Mouse (Mus musculus): Measurements from ENCODE around the gene Pip4k2b. TPM values are rescaled to one million over a fixed set of nuclear protein-coding genes. Genes with fewer than 3 reads are reported as not detected.
A peak's percentile ranks its signal among the peaks of the same experiment; 100 is the strongest.
"Not testable (repeated sequence)": the region's sequence is repeated elsewhere in the genome, so short reads cannot be mapped to it uniquely, and the experiment has no call there.

Pip4k2b gene
- polyA plus RNA-seq (2015; fragmentation: Nextera tagmentation; extraction: Ambion mirVana) = 0.71 and 0.86 TPM in 2 replicates

DNA sequence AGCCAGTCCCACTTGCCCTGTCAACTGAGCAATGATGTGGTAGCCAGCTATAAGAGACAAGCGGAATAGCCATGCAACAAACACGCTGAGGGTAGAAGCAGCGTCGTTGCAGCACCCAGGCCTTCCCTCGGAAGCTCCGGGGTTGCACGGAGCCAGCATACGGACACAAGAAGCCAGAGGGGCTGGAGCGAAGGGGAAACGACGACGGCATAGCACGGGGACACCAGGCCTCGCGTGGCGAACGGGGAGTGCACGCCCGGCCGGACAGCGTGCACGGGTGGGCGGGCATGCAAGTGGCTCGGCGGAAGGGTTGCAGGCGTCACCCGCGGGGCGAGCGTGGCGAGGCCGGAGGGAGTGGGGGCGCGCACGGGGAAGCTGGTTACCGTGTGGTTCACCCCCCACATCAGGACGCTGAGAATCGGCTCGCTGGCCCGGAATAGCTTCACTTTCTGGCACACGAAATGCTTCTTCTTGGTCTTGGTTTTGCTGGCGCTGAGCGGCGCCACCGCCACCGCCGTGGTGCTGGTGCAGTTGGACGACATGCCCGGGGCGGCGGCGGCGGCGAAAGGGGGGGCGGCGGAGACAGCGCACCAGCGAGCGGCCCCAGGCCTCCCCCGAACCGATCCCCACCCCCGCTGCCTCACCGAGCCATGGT, at the start of gene Pip4k2b:
Pip4k2b (minus strand) TSS at position 642 of the 655 bp plus-strand sequence.
- Histone ChIP-seq H3K9ac (ENCODE audit: low read depth, low read length) (peak within 1 kb of the TSS; percentile 95), H3K27me3 (replicated peaks; ENCODE audit: control insufficient read depth, insufficient read depth, low read length) (no peaks in the 10 kb centered on the region), H3K27ac (ENCODE audit: low read length) (peak within 1 kb of the TSS; percentile 90), H3K4me2 (ENCODE audit: low read depth, low read length) (peak within 1 kb of the TSS; percentile 91), H3K36me3 (ENCODE audit: control insufficient read depth, insufficient read depth, low read length) (peaks cover 9% of the 10 kb centered on the region; the same call in 1 of the 2 replicates), H3K4me1 (ENCODE audit: control insufficient read depth, insufficient read depth, low read length) (peaks cover 17% of the 10 kb centered on the region), H3K4me3 (ENCODE audit: low read length) (peak within 1 kb of the TSS; percentile 84), H3K9me3 (ENCODE audit: control insufficient read depth, low read length) (no peaks in the 10 kb centered on the region)
- ATAC-seq = peak; percentile 54
- WGBS = under 1% methylated on average over 59 of the region's 63 CpGs

DNA sequence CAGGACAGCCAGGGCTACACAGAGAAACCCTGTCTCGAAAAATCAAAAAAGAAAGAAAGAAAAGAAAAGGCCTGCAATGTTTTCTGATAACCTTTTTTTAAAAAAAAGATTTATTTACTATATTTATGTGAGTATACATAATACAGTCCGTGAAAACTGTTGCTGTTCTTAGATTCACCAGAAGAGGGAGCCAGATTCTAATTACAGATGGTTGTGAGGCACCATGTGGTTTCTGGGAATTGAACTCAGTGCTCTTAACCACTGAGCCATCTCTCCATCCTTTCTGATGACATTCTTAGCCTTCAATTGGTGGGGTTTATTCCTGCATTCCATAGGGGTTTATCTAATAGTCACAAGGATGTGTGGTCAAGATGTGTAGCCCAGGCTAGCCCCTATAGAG, 48.7 kb upstream of the Pip4k2b start:
- Histone ChIP-seq H3K4me3 (ENCODE audit: low read length) (no peak overlapping the region), H3K4me2 (ENCODE audit: low read depth, low read length) (no peak overlapping the region), H3K9me3 (ENCODE audit: control insufficient read depth, low read length) (no peaks in the 10 kb centered on the region), H3K9ac (ENCODE audit: low read depth, low read length) (no peak overlapping the region), H3K4me1 (ENCODE audit: control insufficient read depth, insufficient read depth, low read length) (peaks cover 4% of the 10 kb centered on the region; the same call in 1 of the 2 replicates), H3K27me3 (replicated peaks; ENCODE audit: control insufficient read depth, insufficient read depth, low read length) (no peaks in the 10 kb centered on the region), H3K36me3 (ENCODE audit: control insufficient read depth, insufficient read depth, low read length) (no peaks in the 10 kb centered on the region), H3K27ac (ENCODE audit: low read length) (no peak overlapping the region)
- no peak for ATAC-seq
- 10% methylated on average over 2 of the region's 2 CpGs for WGBS

DNA sequence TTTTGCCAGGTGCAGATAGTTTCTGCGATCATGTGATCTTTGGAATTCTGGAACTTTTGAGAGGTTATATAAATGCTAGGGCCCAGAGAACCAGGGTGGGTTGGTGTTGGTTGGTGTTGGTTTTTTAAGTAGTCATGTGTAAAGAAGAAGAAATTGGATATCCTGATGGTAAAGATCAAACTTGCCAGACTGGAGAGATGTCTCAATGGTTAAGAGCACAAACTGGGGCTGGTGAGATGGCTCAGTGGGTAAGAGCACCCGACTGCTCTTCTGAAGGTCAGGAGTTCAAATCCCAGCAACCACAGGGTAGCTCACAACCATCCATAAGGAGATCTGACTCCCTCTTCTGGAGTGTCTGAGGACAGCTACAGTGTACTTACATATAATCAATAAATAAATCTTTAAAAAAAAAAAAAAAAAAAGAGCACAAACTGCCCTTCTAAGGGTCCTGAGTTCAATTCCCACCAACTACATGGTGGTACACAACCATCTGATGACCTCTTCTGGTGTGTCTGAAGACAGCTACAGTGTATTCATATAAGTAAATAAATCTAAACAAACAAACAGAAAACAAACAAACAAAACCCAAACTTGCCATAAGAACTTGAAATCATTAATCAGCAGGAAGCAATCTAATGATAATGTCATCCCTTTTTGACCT, 46.4 kb upstream of the Pip4k2b start:
- H3K9ac ChIP-seq (ENCODE audit: low read depth, low read length); H3K27me3 ChIP-seq (replicated peaks; ENCODE audit: control insufficient read depth, insufficient read depth, low read length); H3K4me1 ChIP-seq (ENCODE audit: control insufficient read depth, insufficient read depth, low read length); ATAC-seq; H3K4me2 ChIP-seq (ENCODE audit: low read depth, low read length); H3K36me3 ChIP-seq (ENCODE audit: control insufficient read depth, insufficient read depth, low read length); H3K27ac ChIP-seq (ENCODE audit: low read length); H3K9me3 ChIP-seq (ENCODE audit: control insufficient read depth, low read length); H3K4me3 ChIP-seq (ENCODE audit: low read length): not testable (repeated sequence)
- 71% methylated on average over 2 of the region's 2 CpGs for WGBS

DNA sequence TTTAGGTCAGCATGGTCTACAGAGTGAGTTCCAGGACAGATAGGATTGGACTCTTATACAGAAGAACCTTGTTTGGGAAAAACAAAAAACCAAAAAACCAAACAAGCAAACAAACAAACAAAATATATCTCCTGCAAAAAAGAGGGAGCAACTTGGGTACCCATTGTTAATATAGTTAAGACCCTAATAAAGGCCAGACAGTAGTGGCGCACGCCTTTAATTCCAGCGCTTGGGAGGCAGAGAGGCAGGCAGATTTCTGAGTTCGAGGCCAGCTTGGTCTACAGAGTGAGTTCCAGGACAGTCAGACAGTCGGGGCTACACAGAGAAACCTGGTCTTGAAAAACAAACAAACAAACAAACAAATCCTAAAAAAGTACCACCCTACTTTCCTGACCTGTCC, 45.2 kb upstream of the Pip4k2b start:
- no peak for ATAC-seq
- Histone ChIP-seq H3K27me3 (replicated peaks; ENCODE audit: control insufficient read depth, insufficient read depth, low read length) (no peaks in the 10 kb centered on the region), H3K9ac (ENCODE audit: low read depth, low read length) (no peak overlapping the region), H3K9me3 (ENCODE audit: control insufficient read depth, low read length) (no peaks in the 10 kb centered on the region), H3K36me3 (ENCODE audit: control insufficient read depth, insufficient read depth, low read length) (no peaks in the 10 kb centered on the region), H3K4me1 (ENCODE audit: control insufficient read depth, insufficient read depth, low read length) (no peaks in the 10 kb centered on the region), H3K27ac (ENCODE audit: low read length) (no peak overlapping the region), H3K4me3 (ENCODE audit: low read length) (no peak overlapping the region), H3K4me2 (ENCODE audit: low read depth, low read length) (no peak overlapping the region)
- WGBS = 87% methylated on average over 5 of the region's 5 CpGs

DNA sequence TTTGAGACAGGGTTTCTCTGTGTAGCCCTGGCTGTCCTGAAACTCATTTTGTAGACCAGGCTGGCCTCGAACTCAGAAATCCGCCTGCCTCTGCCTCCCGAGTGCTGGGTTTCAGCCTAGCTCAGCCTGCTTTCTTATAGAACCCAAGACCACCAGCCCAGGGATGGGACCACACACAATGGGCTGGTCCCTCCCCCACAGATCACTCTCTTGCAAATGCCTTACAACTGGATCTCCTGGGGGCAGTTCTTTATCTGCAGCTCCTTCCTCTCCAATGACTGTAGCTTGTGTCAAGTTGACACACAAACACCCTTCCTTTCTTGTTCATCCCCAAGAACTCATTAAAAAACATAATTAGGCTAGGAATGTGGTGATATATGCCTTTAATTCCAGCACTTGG, 43.5 kb upstream of the Pip4k2b start:
- Histone ChIP-seq H3K4me2 (ENCODE audit: low read depth, low read length) (no peak overlapping the region), H3K4me1 (ENCODE audit: control insufficient read depth, insufficient read depth, low read length) (no peaks in the 10 kb centered on the region), H3K36me3 (ENCODE audit: control insufficient read depth, insufficient read depth, low read length) (no peaks in the 10 kb centered on the region), H3K4me3 (ENCODE audit: low read length) (no peak overlapping the region), H3K27ac (ENCODE audit: low read length) (no peak overlapping the region), H3K9ac (ENCODE audit: low read depth, low read length) (no peak overlapping the region), H3K9me3 (ENCODE audit: control insufficient read depth, low read length) (no peaks in the 10 kb centered on the region), H3K27me3 (replicated peaks; ENCODE audit: control insufficient read depth, insufficient read depth, low read length) (no peaks in the 10 kb centered on the region)
- WGBS = 91% methylated on average over 3 of the region's 3 CpGs
- no peak for ATAC-seq

DNA sequence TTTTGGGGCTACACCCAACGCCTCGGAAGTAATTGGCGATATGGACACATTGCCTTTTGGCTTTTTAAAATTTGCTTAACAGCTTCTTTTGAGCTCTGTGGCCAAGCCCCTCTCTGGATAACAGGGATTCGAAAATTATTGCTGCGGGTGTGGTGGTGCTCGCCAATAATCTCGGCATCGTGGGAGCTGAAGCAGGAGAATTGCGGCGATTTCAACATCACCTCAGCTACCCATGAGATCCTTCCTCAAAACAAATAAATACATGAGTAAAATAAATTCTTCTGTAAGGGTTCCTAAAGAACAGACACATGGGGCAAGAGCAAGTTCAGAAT, 38.0 kb upstream of the Pip4k2b start:
- ATAC-seq = peak; percentile 17; the same call in 1 of the 2 replicates
- no peaks in the 10 kb centered on the region for H3K9me3 ChIP-seq (ENCODE audit: control insufficient read depth, low read length)
- H3K4me3 ChIP-seq (ENCODE audit: low read length) = peak overlapping the region; percentile 82
- WGBS = under 1% methylated on average over 10 of the region's 10 CpGs
- H3K36me3 ChIP-seq (ENCODE audit: control insufficient read depth, insufficient read depth, low read length) = peaks cover 16% of the 10 kb centered on the region; the same call in 1 of the 2 replicates
- H3K27ac ChIP-seq (ENCODE audit: low read length) = peak overlapping the region; percentile 93
- peak overlapping the region; percentile 45 for H3K4me2 ChIP-seq (ENCODE audit: low read depth, low read length)
- H3K27me3 ChIP-seq (replicated peaks; ENCODE audit: control insufficient read depth, insufficient read depth, low read length) = no peaks in the 10 kb centered on the region
- H3K4me1 ChIP-seq (ENCODE audit: control insufficient read depth, insufficient read depth, low read length) = peaks cover 11% of the 10 kb centered on the region
- peak overlapping the region; percentile 72 for H3K9ac ChIP-seq (ENCODE audit: low read depth, low read length)

DNA sequence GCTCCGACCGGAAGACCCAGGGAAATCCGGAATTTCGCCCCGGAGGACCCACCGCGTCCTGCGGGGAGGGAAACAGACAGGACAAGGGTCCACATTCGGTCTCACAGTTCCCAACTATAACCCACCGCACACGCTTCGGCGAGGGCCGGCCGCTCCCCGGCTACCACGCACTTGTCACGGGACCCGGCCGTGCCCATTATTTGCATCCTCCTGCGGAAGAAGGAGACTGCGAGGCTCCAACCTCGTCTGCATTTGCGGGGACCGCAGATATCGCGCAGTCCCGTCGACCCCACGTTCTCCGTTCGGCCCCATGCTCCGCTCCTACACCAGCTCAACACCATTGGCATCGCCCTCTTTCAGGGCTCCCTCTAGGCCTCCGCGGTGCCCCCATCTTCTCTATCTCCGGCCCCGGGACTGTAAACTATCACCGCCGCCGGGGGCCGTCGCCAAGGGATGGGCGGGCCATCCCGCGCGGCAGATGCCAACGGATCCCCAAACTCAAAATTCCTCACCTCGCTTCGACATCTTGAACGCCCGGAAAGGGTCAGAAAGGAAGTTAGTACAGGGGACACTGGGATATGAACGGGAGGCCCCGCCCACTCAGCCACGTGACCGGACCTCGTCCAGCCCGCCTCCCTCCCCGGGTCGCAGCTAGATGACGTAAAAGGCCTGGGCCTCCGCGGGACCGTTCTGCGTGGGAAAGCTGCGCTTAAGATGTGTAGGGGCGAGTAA, 37.5 kb upstream of the Pip4k2b start, which contains the start of gene Rpl23:
Rpl23 (minus strand) TSS at position 606 of the 732 bp plus-strand sequence.
- Histone ChIP-seq H3K4me1 (ENCODE audit: control insufficient read depth, insufficient read depth, low read length) (peaks cover 11% of the 10 kb centered on the region), H3K4me3 (ENCODE audit: low read length) (peak within 1 kb of the TSS; percentile 82), H3K27me3 (replicated peaks; ENCODE audit: control insufficient read depth, insufficient read depth, low read length) (no peaks in the 10 kb centered on the region), H3K36me3 (ENCODE audit: control insufficient read depth, insufficient read depth, low read length) (peaks cover 20% of the 10 kb centered on the region; the same call in 1 of the 2 replicates), H3K9me3 (ENCODE audit: control insufficient read depth, low read length) (no peaks in the 10 kb centered on the region), H3K27ac (ENCODE audit: low read length) (peak within 1 kb of the TSS; percentile 93), H3K4me2 (ENCODE audit: low read depth, low read length) (peak within 1 kb of the TSS; percentile 68), H3K9ac (ENCODE audit: low read depth, low read length) (peak within 1 kb of the TSS; percentile 97)
- WGBS = under 1% methylated on average over 67 of the region's 67 CpGs
- peak; percentile 93 for ATAC-seq

DNA sequence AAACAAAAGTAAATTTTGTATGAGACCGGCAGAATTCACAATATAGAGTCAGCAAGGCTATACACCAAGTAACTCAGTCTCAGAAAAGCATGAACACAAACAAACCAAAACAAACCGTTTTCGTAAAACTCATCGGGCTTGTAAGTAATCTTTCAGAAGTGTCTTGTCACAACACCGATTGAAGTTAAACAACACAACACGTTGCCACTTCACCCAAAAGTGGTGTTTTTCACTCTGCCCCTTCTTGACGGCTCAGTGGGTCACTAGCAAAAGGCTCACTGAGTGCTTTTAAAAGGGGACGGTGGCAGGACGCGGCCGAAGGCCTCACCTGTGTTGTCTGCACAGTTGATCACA, 37.0 kb upstream of the Pip4k2b start:
- H3K27me3 ChIP-seq (replicated peaks; ENCODE audit: control insufficient read depth, insufficient read depth, low read length) = no peaks in the 10 kb centered on the region
- H3K36me3 ChIP-seq (ENCODE audit: control insufficient read depth, insufficient read depth, low read length) = peaks cover 20% of the 10 kb centered on the region; the same call in 1 of the 2 replicates
- H3K4me3 ChIP-seq (ENCODE audit: low read length) = peak overlapping the region; percentile 82
- peak overlapping the region; percentile 93 for H3K27ac ChIP-seq (ENCODE audit: low read length)
- no peaks in the 10 kb centered on the region for H3K9me3 ChIP-seq (ENCODE audit: control insufficient read depth, low read length)
- 1% methylated on average over 11 of the region's 11 CpGs for WGBS
- H3K4me2 ChIP-seq (ENCODE audit: low read depth, low read length) = peak overlapping the region; percentile 68
- peaks cover 11% of the 10 kb centered on the region for H3K4me1 ChIP-seq (ENCODE audit: control insufficient read depth, insufficient read depth, low read length)
- no peak for ATAC-seq
- peak overlapping the region; percentile 97 for H3K9ac ChIP-seq (ENCODE audit: low read depth, low read length)

DNA sequence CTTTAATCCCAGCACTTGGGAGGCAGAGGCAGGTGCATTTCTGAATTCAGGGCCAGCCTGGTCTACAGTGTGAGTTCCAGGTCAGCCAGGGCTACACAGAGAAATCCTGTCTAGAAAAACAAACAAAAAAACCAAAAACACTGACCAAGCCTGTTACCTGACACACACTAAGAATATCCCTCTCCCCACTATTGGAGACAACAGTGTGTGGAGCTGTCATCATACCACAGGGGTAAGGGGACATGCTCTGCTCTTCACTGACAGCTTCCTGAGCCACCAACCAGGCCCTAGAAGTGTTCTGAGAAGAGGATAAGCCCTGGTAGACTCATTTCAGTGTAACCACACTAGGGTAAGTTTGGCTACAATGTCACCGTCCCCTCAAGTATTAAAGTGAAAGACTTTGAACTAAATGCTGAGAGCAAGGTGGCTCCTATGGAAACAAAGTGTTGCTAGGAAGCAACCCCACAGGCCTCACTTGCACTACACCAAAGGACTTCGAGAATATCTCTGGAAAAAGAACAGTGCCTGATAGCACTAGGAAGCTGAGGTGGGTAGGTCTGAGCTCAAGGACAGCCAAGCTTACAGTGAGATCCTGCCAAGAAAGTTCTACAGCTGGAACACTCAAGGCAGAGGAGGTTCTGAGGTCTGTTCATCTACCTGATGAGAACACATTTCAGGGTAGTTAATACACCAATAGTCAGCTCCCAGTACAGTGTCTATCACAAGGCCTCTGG, 35.6 kb upstream of the Pip4k2b start:
- Histone ChIP-seq H3K27ac (ENCODE audit: low read length) (0 out of 2 replicates have a peak overlapping the region, but pooled peaks have one; percentile 7), H3K9me3 (ENCODE audit: control insufficient read depth, low read length) (no peaks in the 10 kb centered on the region), H3K36me3 (ENCODE audit: control insufficient read depth, insufficient read depth, low read length) (peaks cover 20% of the 10 kb centered on the region; the same call in 1 of the 2 replicates), H3K4me2 (ENCODE audit: low read depth, low read length) (peak overlapping the region; percentile 68), H3K4me1 (ENCODE audit: control insufficient read depth, insufficient read depth, low read length) (peaks cover 11% of the 10 kb centered on the region), H3K9ac (ENCODE audit: low read depth, low read length) (peak overlapping the region; percentile 97; the same call in 1 of the 2 replicates), H3K27me3 (replicated peaks; ENCODE audit: control insufficient read depth, insufficient read depth, low read length) (no peaks in the 10 kb centered on the region), H3K4me3 (ENCODE audit: low read length) (peak overlapping the region; percentile 82)
- 61% methylated on average over 2 of the region's 2 CpGs for WGBS
- ATAC-seq = no peak
